Mouse (Mus musculus) cerebellum, postnatal 10 days (tissue): ENCODE measurements around the gene Glrx3.
A peak's percentile ranks its signal among the peaks of the same experiment; 100 is the strongest.
"Not testable (repeated sequence)": the region's sequence is repeated elsewhere in the genome, so short reads cannot be mapped to it uniquely, and the experiment has no call there.

Source experiments
- DNase-seq, 2 experiments: peaks; one replicate each; pipeline ENCODE4 v3.0.0; 2021; ENCODE audit warnings: mixed read lengths in 2 of 2

The Glrx3 gene

DNA sequence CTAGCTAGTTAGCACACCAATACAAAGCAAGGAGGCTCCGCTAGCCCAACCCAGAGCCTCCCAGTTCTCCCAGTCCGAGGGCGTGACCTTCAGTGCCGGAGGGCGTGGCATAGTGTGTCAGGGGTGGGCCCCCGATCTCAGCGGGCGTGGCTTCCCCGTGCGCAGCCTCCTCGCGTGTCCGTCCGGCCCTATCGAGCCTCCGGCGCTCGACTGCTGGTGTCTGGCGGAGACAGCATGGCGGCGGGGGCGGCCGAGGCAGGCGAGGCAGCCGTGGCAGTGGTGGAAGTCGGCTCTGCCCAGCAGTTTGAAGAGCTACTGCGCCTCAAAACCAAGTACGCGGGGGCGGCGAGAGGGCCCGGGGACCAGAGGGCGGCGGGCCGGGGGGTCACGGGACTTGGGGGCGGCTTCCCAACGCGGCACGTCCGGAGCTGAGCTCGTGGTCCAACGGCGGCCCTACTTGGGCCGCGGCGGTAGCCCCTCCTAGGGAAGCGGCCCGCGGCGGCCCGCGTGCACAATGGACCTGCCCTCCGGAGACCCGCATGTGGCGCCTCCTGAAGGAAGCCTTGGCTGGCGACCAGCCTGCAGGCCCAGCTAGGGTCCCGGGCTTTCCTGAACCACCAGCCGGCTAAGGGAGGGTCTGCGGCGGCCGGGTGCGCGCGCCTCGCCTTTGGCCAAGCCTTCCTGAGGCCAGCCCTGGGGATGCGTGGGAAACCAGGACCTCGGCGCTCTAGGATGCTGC is at the start of gene Glrx3:
Gene Glrx3, plus strand, starts transcription at position 175 of the 739 bp plus-strand sequence.
- peak; percentile 94 to 97 for DNase-seq

DNA sequence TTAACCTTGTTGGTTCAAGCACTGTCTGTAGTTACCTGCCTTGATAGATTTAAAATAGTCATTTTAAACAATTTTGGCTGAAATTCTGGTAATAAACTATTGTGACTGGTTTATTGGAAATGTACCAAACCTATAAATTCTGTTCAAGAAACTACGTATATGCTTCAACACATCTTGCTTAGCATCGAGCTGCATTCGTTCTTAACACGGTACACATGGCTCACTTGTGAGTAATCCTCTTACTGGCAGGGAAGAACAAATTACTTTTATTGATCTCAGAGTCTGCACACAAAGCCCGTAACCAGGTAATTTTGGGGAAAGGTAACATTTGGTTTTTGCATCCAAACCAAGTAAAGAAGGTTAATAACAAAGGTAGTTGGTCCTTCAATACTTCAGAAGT is 49.6 kb upstream of the Glrx3 start:
- no peak for DNase-seq

DNA sequence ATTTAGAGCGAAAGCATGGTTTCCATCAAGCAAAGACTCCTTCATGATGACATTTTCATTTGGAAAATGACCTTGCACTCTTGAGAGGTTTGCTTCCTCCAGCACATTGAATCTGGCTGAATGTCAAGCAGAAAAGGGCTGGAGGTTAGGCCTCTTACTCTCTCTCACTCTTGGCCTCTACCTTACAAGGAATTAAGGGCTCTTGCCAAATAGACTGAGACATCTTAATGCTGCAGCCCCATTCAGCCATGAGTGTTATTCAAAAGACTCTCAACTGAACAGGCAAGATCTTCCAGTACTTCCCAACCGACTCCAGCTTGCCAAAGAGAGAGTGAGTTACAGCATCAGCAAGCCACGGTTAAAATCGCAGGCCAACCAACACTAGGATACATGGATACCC is 42.0 kb upstream of the Glrx3 start:
- DNase-seq: no peak

DNA sequence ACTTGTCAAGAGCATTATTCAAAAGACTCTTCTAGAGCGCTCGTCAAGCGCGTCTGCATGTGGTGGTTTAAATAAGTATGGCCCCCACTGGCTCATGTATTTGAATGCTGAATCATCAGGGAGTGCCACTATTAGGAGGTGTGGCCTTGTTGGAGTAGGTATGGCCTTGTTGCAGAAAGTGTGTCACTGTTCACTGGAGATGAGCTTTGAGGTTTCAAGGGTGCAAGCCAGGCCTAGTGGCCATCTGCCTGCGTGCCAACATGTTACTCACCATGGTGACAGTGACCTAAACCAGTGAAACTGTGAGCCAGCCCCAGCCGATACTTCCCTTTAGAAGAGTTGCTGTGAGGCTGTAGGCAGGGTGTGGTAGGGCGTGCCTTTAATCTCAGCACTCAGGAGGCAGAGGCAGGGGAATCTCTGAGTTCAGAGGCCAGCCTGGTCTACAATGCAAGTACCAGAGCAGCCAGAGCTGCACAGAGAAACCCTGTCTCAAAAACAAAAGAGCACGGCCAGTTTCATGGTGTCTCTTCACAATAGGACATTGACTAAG is 40.0 kb upstream of the Glrx3 start:
- no peak for DNase-seq

DNA sequence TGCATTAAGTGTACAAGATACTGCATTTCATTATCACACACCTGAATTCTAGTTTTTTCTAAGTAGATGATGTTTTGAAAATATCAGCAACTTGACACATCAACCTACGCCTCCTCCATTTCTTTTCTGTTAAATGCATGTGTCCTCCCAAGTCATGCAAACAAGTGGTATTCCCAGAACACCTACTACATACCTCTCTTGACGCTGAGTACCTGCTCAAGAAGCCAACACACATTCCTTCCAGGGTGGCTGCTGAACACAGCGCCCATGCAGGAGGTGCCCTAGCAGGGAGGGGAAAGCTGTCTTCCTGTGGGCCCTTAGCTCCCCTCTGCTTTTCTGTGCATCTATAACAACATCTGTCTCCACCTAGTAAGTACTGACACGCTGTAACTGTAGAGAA is 38.4 kb upstream of the Glrx3 start:
- no peak for DNase-seq

DNA sequence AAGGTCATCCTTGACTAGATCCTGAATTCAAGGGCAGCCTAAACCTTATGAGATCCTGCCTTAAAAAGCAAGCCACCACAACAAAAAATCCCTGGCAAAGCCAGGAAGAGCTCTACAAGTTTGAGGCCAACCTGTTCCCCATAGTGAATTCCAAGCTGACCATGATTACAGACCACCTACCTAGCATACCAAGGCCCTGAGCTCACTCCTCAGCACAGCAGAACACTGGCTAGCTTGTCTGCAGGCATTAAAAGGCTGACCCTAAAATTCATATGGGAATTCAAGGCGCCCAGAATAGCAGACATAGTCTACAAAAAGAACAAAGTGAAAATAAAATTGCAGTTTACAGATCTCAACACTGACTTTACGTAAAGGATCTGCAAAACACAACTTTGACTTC is 33.3 kb upstream of the Glrx3 start:
- DNase-seq: no peak

DNA sequence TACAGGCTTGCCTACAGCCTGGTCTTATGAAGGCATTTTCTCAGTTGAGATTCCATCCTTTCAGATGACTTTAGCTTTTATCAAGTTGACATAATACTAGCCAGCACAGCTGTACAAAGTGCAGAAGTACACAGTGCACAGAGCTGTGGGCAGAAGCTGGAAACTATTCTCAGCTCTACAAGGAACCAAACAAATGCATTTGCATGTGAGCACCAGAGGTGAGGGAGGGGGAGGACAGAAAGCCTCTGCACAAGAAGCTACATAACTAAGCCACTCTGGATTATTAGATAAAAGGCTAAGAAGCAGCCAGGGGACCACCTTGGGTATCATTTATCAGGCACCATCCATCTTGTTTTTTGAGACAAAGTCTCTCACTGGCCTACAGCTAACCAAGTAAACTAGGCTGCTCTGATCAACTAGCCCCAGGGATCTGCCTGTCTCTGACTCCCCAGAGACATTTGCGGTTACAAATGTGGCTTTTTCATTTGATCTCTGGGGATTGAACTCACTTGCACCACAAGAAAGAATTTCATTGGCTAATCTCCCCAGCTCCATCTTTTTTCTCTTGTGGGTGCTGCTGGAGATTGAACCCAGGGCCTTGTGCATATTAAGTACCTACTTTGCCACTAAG is 29.9 kb upstream of the Glrx3 start:
- no peak for DNase-seq

DNA sequence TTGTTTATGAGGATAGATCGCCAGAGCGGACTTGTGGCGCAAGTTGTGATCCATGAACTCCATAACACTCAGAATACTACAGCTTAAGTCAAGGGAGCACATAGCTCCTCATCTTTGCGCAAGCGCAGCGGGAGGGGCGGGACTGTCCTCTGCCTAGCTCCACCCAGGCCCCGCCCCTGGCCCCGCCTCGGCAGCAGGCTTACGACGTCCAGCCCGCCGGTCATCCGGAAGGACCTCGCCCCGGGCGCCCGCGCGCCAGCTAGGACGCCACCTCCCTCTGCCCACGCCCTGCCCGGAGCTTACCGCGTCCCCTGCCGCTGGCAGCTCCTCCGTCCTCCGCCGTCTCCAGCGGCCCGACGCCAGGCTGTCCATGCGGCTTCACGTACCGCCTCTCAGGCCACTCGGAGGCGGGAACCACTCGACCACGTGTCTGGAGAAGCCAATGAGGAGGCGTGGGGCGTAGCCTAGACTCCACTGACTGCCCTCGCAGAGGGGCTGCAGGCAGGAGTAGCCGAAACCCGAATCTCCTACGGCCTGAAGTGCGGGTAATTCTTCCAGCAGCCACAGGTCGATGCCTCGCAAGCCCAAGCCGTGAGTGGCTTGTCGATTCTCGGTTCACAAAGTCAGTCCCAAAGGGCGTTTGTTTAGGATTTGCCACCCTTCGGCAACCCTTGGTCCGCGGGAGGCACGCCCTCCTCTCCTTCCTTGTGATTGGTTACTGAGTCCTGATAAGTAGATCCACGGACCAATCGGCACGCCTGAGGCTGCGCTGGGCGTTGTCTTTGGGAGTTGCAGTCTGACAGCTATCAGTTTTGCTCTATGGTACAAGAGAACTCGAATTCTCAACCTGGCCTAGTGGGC is 26.8 kb upstream of the Glrx3 start, which contains the start of gene 9430038I01Rik:
Gene 9430038I01Rik, minus strand, starts transcription at position 426 of the 861 bp plus-strand sequence.
- peak; percentile 99 for DNase-seq

DNA sequence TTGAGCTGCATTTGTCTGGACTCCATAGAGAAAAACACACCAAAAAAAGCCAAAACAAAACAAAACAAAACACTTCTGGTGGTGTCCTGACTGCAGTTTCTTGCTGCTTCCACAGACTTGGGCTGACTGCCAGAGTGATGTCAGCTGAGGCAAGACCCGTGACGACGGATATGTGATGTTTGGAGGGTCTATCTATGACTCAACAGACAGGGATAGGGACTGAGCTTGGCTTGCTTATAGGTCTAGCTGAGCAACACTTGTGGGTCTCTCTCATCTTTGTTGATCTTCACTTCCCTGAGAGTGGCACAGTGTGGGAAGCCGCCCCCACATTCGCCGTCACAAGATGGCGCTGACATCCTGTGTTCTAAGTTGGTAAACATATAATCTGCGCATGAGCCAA is 22.7 kb upstream of the Glrx3 start:
- DNase-seq: peak in 1 of 2 experiments; percentile 31

DNA sequence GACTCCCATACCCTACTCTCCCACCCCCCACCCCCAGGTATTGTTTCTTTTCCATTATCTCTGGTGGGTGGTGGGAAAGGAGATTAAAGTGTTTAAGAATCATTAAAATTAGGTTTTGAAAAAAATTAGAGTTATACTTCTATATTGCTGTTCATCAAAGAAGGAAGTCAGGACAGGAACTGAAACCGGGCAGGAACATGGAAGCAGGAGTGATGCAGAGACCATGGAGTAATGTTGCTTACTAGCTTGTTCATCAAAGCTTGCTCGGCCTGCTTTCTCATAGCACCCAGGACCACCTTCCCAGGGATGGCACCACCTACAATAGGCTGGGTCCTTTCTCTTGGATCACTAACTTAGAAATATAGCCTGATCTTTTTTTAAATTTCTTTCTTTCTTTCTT is 16.9 kb upstream of the Glrx3 start:
- no peak for DNase-seq

DNA sequence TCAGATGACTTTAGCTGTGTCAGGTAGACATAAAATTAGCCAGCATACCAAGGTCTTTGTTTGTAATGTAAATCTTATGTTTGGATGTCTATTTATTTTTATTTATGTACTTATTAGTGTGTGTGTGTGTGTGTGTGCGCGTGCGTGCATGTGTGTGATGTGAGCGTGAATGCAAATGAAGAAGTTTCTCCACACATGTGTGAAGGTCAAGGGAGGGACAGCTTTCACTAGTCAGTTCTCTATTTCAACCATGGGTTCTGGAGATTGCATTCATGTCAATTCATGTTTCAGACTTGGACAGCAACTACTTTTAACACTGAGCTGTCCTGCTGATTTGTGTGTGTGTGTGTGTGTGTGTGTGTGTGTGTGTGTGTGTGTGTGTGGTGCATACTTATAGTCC is 16.2 kb upstream of the Glrx3 start:
- DNase-seq: no peak

DNA sequence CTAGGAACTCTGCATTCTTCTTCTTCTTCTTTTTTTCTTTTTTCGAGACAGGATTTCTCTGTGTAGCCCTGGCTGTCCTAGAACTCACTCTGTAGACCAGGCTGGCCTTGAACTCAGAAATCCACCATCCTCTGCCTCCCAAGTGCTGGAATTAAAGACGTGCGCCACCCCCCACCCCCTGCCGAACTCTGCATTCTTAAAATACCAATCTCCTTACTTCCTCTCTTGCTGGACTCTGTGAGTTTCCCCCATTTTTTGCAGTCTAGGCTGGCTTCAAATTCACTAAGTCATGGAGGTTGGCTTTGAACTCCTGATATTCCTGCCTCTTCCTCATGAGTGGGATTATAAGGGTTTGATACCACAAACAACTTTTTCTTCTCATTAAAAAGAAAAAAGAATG is 10.7 kb upstream of the Glrx3 start:
- no peak for DNase-seq

DNA sequence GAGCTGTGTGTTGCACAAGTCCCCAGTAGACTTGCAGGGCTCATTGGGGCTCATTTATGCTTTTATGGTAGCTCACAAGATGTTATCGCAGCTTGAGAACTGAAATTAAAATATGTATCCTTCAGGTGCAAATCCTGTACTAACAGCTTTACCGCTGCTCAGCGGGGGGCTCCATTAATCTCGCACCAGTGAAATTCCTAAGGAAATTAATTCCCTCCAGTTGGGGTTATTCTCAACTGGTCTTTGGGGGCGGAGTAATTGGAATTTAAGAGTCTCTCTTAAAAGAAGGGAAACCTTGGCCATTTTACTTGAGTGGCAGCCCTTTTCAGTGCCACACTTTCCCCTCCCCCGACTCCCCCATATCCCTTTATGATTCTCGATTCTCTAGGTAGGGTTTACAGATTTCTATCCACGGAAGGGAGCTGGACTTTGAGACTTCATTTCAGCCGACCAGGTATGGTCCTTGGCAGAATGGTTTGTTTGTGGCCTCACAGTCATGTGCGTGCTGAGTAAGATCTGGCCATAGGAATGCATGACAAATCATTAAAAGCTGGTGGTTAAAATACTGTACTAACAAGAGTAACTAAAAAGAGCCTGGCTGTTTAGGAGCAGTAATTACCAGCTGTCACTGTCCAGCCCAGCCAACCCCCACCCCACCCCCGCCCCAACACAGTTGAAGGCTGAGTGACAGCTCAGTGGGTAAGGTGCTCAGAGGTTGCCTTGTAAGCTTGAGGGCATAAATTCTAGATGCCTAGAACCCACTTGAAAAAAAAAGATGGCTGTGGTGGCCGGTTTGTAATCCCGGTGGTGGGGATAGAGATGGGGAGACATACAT is 5.4 kb upstream of the Glrx3 start:
- DNase-seq: peak; percentile 22 to 25

DNA sequence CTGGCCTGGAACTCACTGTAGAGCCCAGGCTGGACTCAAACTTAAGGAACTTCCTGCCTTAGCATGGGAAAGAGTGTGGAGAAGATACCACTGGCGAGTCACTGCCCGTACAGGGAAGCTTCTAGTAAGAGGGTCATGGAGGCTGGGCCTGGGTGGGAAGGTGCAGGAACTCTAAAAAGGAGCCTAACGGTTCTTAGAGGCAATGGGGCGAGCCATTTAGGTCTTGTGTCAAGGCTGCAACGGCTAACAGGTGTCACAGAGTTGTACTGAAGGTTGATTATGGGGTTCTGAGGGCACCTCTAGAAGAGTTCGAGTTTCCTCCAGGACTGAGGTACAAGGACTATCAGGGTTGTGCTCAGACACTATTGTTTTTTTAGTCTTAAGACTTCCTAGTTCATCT is 513 bp upstream of the Glrx3 start:
- DNase-seq: peak in 1 of 2 experiments; percentile 10

DNA sequence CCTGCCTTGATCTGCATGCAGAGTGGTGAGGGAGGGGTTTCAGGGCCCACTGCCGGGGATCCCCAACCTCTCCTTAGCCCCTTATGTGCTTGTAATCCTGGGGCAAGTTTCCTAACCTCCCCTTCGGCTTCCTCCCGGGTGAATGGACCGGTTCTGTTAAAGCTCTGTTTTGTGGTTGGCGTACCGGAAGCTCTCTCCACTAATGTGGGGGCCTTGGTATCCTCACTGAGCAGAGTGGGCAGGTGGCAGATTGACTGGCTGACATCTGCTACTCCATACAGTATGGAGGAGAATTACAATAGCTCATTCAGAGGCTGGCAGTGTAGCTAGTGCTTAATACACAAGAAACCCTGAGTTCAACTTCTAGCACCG is 751 bp downstream of the Glrx3 start:
- DNase-seq: peak; percentile 49 to 57

DNA sequence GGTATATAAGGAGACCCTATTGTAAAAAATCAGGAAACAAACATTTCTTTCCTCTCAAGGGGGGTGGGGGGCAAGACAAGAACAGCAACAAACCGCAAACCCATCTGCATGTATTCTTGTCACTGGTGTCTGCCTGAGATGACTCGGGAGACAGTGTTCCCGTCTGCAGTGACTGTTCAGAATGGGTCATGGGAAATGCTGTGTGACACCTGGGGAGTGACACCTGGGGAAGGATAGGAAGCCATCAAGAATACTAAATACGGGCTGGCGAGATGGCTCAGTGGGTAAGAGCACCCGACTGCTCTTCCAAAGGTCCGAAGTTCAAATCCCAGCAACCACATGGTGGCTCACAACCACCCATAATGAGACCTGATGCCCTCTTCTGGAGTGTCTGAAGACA is 1.5 kb downstream of the Glrx3 start:
- DNase-seq: not testable (repeated sequence)

DNA sequence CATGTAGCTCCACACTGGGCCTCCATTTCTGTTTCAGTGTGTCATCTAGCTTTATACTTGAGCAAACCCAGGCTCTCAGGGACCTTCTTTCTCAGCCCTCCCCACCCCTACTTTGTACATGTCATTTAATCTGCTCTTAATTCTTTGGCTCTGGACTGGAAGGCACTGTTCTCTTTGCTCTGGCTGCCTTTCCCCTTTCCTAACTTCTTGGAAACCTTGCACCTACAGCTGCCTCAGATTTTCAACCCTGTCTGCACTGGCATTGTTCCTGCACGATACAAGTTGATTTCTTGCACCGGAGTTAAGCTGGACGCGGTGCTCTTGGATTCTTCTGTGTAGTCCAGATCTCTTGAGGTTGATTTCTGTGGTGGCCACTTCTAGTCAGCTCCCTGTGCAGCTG is 5.5 kb downstream of the Glrx3 start:
- no peak for DNase-seq

DNA sequence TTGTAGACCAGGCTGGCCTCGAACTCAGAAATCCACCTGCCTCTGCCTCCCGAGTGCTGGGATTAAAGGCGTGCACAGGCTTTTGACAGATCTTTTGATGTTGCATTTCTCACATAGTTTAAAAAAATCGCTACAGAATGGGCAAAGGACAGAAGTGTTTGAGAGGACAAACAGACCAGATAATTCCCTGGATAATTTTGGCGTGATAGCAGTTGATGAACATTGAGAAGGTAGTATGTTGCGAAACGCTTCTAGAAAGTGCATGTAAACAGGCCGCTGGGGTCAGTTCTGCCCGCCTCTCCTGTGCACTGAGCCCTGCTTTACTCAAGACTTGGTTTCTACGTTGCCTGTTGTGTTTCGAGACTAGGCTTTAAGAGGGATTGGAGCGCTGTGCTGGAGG is 7.9 kb downstream of the Glrx3 start:
- DNase-seq: no peak

DNA sequence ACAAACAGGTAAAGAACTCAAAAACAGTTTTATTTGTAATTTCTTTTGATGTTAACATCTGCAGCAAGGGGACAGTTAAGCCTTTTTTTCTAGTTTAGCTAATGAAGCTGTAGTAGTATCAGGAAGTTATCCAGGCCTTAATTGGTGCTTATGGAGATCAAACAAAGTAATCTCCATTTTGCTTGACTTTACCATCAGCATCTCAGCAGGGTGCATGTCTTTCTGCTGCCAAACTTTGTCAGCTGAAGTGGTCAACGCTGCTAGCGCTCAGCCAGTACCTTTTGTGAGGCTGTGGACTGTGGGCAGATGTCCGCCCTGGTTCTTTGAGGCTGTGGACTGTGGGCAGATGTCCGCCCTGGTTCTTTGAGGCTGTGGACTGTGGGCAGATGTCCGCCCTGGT is 24.0 kb downstream of the Glrx3 start:
- DNase-seq: peak; percentile 29 to 42

DNA sequence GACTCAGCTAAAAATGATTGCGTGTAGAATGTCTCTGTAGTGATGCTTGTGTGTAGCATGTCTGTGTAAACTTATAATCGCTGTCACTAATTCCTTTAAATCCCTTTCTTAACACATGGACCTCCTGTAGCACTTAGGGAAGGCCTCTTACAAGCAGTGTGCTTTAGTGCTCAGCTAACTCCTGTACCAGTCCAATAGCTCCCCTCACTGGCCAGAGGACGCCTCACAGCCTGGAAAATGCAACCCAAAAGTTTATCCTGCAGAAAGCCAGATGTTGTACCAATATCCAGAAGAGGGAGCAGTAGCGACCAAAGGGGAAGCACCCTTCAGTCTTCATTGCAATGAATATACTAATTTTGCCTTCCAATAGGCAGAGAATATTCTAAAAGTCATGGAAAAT is 30.8 kb downstream of the Glrx3 start:
- DNase-seq: peak; percentile 59 to 60

DNA sequence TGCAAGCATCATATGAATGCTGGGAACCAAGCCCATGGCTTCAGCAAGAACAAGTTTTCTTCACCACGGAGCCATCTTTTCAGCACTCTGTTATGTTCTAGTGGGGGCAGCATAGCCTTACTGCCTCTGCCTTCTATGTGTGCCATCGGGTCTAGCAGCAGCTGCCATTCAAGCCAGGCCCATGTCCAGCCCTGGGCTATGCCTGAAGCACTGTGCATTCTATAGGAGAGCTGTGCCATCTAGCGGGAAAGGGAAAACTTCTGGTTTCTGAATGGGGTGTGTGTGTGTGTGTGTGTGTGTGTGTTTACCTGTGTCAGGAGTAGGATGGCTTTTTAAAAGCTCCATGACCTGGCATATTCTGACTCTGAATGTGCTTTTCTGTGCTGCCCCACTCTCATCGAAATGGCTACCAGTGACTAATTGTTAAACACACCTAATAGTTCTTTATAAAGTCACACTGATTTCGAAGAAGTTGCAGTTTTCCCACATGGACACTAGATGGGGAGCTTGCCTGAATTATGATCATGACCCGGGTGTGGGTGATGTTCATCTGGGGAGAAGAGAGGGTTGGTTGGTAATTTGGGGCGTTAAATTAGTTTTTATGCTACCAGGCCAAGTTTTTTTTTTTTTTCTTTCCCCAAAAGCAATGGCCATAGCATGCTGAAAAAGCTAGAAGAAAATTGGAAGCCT is 34.2 kb downstream of the Glrx3 start:
- no peak for DNase-seq

DNA sequence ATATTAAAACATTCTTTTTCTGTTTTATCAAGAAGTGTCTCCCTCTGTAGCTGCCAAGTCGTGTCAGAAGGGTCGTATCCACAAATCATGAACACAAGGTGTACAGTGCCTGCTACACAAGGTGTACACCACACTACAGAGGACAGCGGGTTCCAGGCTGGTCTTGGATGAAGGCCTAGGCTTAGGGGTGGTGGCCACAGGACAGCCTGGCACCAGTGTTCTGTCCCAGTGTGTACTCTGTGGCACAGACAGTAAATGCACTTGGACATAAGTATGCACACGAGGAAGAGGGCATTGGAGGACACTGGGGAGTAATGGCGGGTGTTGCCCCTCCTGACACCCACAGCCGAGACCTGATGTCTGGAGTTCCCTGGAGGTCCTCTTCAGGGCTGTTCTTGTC is 34.7 kb downstream of the Glrx3 start:
- no peak for DNase-seq
